Mouse (Mus musculus) G1E (cell line): ENCODE measurements around the gene Hyou1.

Source experiments
- CTCF ChIP-seq: IDR thresholded peaks from 2 replicates; pipeline ENCODE4 v1.5.1; 2012; ENCODE audit warnings: low read depth, low read length, inconsistent platforms, mixed read lengths
- GATA1 ChIP-seq: IDR thresholded peaks from 2 replicates; pipeline ENCODE4 v1.6.1; 2012; ENCODE audit warnings: borderline replicate concordance, low read length, inconsistent platforms, mixed read lengths
- GATA2 ChIP-seq: IDR thresholded peaks from 2 replicates; pipeline ENCODE4 v1.6.1; 2012; ENCODE audit warnings: low read depth, low read length, inconsistent platforms, borderline replicate concordance
- POLR2AphosphoS5 ChIP-seq: IDR thresholded peaks from 2 replicates; pipeline ENCODE4 v1.6.1; 2012; ENCODE audit warnings: low read depth, low read length, inconsistent platforms; ENCODE audit not compliant: insufficient replicate concordance
- TAL1 ChIP-seq: conservative IDR thresholded peaks from 2 replicates; pipeline ENCODE4 v1.6.1; 2012; ENCODE audit warnings: low read depth, low read length, inconsistent platforms, mixed read lengths

- TF ChIP-seq CTCF (no peak), GATA1 (no peak), TAL1 (no peak), POLR2AphosphoS5 (no peak), GATA2 (no peak)
Observed at GRCm38 (mm10) chr9:44351396-44351795, 27.9 kb upstream of the Hyou1 start.
